ENCODE assay signal across 25 mouse cellular contexts in the genomic region with DNA sequence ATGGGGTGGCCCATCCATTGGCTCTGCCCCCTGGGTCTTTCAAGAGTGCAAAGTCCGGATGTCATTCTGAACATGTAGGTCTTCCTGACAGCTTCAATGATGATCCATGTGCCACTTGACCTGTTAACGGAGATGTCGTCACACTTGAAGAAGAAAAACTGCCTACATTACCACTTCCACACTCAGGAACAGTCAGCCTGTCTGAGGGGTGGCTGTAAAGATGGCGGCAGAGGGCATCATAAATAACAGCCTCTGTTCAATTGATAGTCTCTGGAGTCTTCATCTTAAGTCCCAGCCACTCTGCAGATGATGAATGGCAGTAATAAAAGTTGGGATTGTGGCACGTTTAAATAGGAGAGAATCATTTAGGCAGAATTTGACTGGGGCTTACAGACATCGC.
"Had no signal": no experiment of that assay in that cellular context is flagged by ENCODE, and none has a peak within 500 bp of the region (broad histone marks: within the 10 kb centered on the region; RNA-seq: fewer than 3 reads in every experiment).

No protein-coding gene starts in this region.

- H3K27ac ChIP-seq: gastrocnemius, adult 2 months; heart, embryonic 10.5 days; hindbrain, embryonic 12.5 days; hindbrain, embryonic 14.5 days; intestine, embryonic 15.5 days; layer of hippocampus, adult 2 months; left cerebral cortex, adult 2 months; limb, embryonic 10.5 days; limb, embryonic 12.5 days had no signal

- H3K9ac ChIP-seq: heart, embryonic 12.5 days; hindbrain, embryonic 12.5 days; hindbrain, embryonic 14.5 days; intestine, embryonic 15.5 days; limb, embryonic 12.5 days had no signal

- DNase-seq: gastrocnemius, adult 2 months; gastrocnemius, postnatal 10 days; gastrocnemius, postnatal 25 days; heart, adult 18-20 months; heart, postnatal 10 days; heart, postnatal 4 days; kidney, adult 18-20 months; kidney, adult 8-10 months; kidney, postnatal 10 days; kidney, postnatal 25 days; kidney, postnatal 4 days; liver had no signal

- H3K36me3 ChIP-seq: intestine, embryonic 15.5 days had no signal

- H3K4me3 ChIP-seq: gastrocnemius, adult 2 months; heart, embryonic 10.5 days; heart, embryonic 12.5 days; hindbrain, embryonic 12.5 days; intestine, embryonic 15.5 days; layer of hippocampus, adult 2 months; left cerebral cortex, adult 2 months; limb, embryonic 10.5 days; limb, embryonic 12.5 days had no signal

- H3K4me2 ChIP-seq: heart, embryonic 12.5 days; hindbrain, embryonic 12.5 days; hindbrain, embryonic 14.5 days; intestine, embryonic 15.5 days; limb, embryonic 12.5 days; liver, embryonic 11.5 days had no signal

- H3K9me3 ChIP-seq: heart, embryonic 10.5 days; hindbrain, embryonic 12.5 days; intestine, embryonic 15.5 days; limb, embryonic 10.5 days; limb, embryonic 12.5 days had no signal

- ATAC-seq: hindbrain, embryonic 16.5 days; inflammation-experienced regulatory T-cells, adult 6 months; intestine, embryonic 15.5 days; intestine, postnatal 0 days had no signal

- H3K4me1 ChIP-seq: heart, embryonic 10.5 days; intestine, embryonic 15.5 days had no signal

- H3K27me3 ChIP-seq: heart, embryonic 12.5 days; hindbrain, embryonic 12.5 days; intestine, embryonic 15.5 days; limb, embryonic 12.5 days had no signal
